Mouse (Mus musculus) forebrain, embryonic 13.5 days (tissue): Measurements from ENCODE around the gene Sfrp4. TPM values are rescaled to one million over a fixed set of nuclear protein-coding genes. Genes with fewer than 3 reads are reported as not detected.
"Not testable (repeated sequence)": the region's sequence is repeated elsewhere in the genome, so short reads cannot be mapped to it uniquely, and the experiment has no call there.

ENCODE experiments used
- ATAC-seq: fragments of 200-750 bp; cut with Nextera tagmentation; 2 replicates; pipeline ENCODE4 v1.8.0; 2017
- H3K27ac ChIP-seq: fragments of 300-500 bp; sonication (generic); 2 replicates; pipeline ENCODE4 v1.5.1; 2015; ENCODE audit warnings: inconsistent platforms, mild to moderate bottlenecking, moderate library complexity
- H3K27me3 ChIP-seq: fragments of 300-500 bp; sonication (generic); 2 replicates; pipeline ENCODE4 v1.6.1; 2015; ENCODE audit warnings: mild to moderate bottlenecking, inconsistent platforms
- H3K36me3 ChIP-seq: fragments of 300-500 bp; sonication (generic); 2 replicates; pipeline ENCODE4 v1.6.1; 2015; ENCODE audit warnings: mild to moderate bottlenecking, inconsistent platforms; ENCODE audit not compliant: poor library complexity, severe bottlenecking
- H3K4me1 ChIP-seq: fragments of 300-500 bp; sonication (generic); 2 replicates; pipeline ENCODE4 v1.6.1; 2015; ENCODE audit warnings: inconsistent platforms
- H3K4me2 ChIP-seq: fragments of 300-500 bp; sonication (generic); 2 replicates; pipeline ENCODE4 v1.6.1; 2015; ENCODE audit warnings: inconsistent platforms, mild to moderate bottlenecking, moderate library complexity
- H3K4me3 ChIP-seq: fragments of 300-500 bp; sonication (generic); 2 replicates; pipeline ENCODE4 v1.5.1; 2015; ENCODE audit warnings: mild to moderate bottlenecking, inconsistent platforms
- H3K9ac ChIP-seq: fragments of 300-500 bp; sonication (generic); 2 replicates; pipeline ENCODE4 v1.6.1; 2015; ENCODE audit warnings: mild to moderate bottlenecking, inconsistent platforms
- H3K9me3 ChIP-seq: fragments of 300-500 bp; sonication (generic); replicated peaks from 2 replicates; pipeline ENCODE4 v1.6.1; 2016; ENCODE audit warnings: inconsistent platforms
- WGBS: fragments of 180-500 bp; shearing (Covaris S2); methylation state at CpG from one replicate; pipeline ENCODE4 v1.1.7; 2015; 5-methylcytosine and 5-hydroxymethylcytosine counted together
- polyA plus RNA-seq: library from polyadenylated mRNA; unstranded; fragments of >200 nt; fragmentation: Nextera tagmentation; extraction: Ambion mirVana; gene quantifications from 2 replicates; pipeline ENCODE4 v1.2.1, GENCODE M21; 2015

Sfrp4 gene
- polyA plus RNA-seq, result 2.9 and 3.0 TPM in 2 replicates

DNA sequence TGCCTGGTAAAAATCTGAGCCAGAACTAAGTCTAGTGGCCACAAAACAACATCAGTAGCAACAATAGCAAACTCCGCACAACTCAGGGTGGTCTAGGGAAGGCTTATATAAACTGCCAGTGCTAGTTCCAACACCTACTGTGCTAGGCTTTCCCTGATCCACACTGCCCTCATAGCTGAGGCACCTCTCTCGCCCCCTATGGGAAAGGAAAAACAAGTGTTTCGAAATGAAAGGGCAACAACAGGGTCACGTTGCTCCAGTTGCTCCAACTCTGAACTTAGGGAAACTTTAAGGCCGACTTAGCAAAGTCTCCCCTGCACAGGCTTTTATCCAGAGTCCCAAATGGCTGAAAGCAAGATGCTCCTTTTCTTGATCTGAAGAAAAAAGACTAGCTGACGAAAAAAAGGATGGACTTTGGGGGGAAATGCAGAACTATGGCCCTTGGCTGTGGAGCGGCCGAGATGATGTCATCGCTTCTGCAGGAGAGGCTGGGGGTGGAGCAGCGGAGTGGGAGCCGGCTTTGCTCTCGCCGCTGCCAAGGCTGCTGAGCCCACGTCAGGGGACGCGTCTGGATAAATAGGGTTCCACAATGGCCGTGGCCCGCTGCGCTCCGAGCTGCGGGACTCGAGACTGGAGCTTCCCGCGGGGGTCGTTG, at the start of gene Sfrp4:
Gene Sfrp4 (plus strand): TSS at position 532 of the 655 bp plus-strand sequence.
- no peak within 1 kb of the TSS for H3K27ac ChIP-seq

DNA sequence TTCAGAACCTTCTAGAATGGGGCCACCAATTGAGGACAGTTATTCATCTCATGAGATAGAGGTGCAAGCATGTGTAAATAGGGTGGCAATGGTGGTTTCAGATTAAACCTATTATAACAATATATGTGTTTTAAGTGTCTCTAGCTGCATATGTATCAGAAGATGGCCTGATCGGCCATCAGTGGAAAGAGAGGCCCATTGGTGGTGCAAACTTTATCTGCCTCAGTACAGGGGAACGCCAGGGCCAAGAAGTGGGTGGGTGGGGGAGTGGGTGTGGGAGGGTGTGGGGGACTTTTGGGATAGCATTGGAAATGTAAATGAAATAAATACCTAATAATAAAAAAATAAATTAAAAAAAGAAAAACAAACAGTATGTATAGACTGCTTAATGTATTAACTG, 48.2 kb upstream of the Sfrp4 start:
- ATAC-seq, H3K4me3 ChIP-seq, H3K27ac ChIP-seq, H3K36me3 ChIP-seq, H3K9me3 ChIP-seq, H3K4me1 ChIP-seq, H3K9ac ChIP-seq, H3K27me3 ChIP-seq, H3K4me2 ChIP-seq: not testable (repeated sequence)
- WGBS, result 92% methylated on average over 2 of the region's 2 CpGs

More for the DNA sequence above, at the start of gene Sfrp4:
- H3K4me1 ChIP-seq, result peaks cover 26% of the 10 kb centered on the region
- H3K4me3 ChIP-seq, result peak within 1 kb of the TSS; percentile 50
- peak within 1 kb of the TSS; percentile 70 for H3K9ac ChIP-seq
- WGBS, result 2% methylated on average over 25 of the region's 25 CpGs
- H3K36me3 ChIP-seq, result no peaks in the 10 kb centered on the region
- ATAC-seq, result peak; percentile 71
- peaks cover 8% of the 10 kb centered on the region for H3K27me3 ChIP-seq
- H3K4me2 ChIP-seq, result peak within 1 kb of the TSS; percentile 80
- no peaks in the 10 kb centered on the region for H3K9me3 ChIP-seq

DNA sequence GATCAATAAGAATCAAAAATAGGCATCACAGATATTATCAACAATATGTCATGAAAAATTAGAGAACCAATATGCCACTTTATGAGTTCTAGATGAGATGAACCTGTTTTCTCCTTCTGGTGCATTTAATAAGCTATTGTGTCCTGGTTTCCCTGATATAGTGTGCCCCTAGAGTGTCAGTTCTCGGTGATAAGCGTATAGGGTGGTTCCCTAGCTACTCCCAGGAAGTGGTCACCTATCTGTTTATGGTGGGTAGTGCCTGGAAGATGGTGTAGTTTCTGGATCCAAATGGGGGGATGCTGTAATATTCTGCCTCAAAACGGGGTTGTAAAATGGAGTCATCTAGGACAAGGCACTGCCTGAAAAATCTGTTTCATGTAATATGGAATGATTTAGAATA, 47.0 kb upstream of the Sfrp4 start:
- H3K4me3 ChIP-seq, result no peak overlapping the region
- H3K27ac ChIP-seq, result no peak overlapping the region
- H3K27me3 ChIP-seq, result no peaks in the 10 kb centered on the region
- no peaks in the 10 kb centered on the region for H3K9me3 ChIP-seq
- no peak overlapping the region for H3K4me2 ChIP-seq
- H3K4me1 ChIP-seq, result no peaks in the 10 kb centered on the region
- no peaks in the 10 kb centered on the region for H3K36me3 ChIP-seq
- 94% methylated on average over 3 of the region's 3 CpGs for WGBS
- no peak for ATAC-seq
- H3K9ac ChIP-seq, result no peak overlapping the region

DNA sequence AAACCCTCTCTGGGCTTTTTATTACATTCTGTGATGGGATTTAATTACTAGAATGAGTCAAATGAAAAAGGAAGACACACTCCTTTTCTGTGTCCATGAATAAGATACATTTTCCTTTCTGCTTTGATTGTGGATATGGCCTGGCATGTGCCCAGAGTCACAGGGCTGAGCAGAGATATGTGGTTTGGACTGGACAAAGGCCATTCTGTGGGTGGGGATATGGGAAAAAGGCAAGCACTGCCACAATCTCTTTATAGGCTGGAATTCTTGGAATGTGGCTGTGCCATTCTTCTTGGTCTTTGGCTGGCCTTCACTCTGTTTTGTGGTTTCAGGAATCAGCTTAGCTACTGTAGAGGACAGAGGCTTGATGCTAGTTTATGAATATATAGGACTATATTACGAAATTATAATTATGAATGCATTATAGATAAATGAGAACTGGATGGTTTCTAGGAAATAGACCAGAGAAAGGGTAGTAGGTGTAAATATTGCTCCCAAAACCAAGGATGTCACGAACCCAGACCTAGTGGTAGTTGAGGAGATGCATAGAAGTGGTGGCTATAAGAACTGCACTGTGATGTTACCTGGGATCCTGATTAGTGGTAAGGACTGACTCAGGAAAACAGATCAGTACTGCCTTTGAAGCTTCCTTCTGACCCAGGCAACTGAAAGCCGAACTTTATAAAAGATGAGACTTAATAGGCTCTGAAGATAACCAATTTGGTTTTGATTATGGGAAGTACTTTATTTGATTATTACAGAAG, 31.7 kb upstream of the Sfrp4 start:
- 89% methylated on average over 3 of the region's 3 CpGs for WGBS
- no peak for ATAC-seq

DNA sequence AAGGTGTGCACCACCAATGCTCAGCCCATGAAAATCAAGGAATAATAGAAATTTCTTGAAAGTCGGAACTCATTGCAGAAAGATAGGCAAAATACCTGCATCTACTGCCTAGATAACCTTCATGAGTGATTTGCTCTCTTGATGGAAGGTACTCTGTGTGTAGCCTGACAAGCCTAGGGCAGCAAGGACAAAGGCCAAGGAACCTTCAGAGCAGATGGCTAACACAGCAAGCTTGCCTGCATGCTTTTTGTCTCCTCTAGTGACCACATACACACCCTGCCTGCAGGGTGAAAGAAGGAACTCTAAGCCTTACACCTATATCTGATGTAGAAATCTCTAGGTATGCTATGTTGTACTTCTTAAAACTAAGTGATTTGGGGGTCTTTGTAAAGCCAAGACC, 27.8 kb upstream of the Sfrp4 start:
- Histone ChIP-seq H3K9me3 (no peaks in the 10 kb centered on the region), H3K27me3 (no peaks in the 10 kb centered on the region), H3K4me1 (no peaks in the 10 kb centered on the region), H3K27ac (no peak overlapping the region), H3K4me2 (no peak overlapping the region), H3K9ac (no peak overlapping the region), H3K4me3 (no peak overlapping the region), H3K36me3 (peaks cover 10% of the 10 kb centered on the region; the same call in 1 of the 2 replicates)
- no peak for ATAC-seq
- WGBS, result 93% methylated on average over 1 of the region's 1 CpGs

More for the DNA sequence above, 31.7 kb upstream of the Sfrp4 start:
- no peaks in the 10 kb centered on the region for H3K4me1 ChIP-seq
- H3K9me3 ChIP-seq, result no peaks in the 10 kb centered on the region
- H3K36me3 ChIP-seq, result peaks cover 10% of the 10 kb centered on the region; the same call in 1 of the 2 replicates
- no peak overlapping the region for H3K9ac ChIP-seq
- no peak overlapping the region for H3K27ac ChIP-seq
- no peaks in the 10 kb centered on the region for H3K27me3 ChIP-seq
- H3K4me2 ChIP-seq, result no peak overlapping the region
- H3K4me3 ChIP-seq, result no peak overlapping the region

DNA sequence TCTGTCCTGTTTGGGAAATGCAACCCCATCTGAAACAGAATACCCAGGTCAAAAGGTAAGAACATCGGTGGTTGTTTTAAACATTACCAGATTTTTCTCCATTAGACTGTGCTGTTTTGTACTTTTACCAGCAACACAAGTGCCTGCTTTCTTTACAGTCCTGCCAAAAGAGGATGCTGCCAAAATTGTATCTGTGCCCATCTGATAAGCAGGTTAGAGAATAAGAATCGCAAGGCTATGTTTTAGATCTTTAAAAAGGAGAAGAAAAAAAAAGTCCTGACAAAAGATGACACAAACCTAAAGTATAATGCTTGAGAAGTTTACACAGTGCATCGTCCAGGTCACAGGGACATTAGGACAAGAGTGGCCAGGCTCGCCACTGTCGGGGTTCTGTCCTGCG, 23.7 kb upstream of the Sfrp4 start:
- Histone ChIP-seq H3K9ac (no peak overlapping the region), H3K27me3 (no peaks in the 10 kb centered on the region), H3K27ac (no peak overlapping the region), H3K36me3 (no peaks in the 10 kb centered on the region), H3K4me3 (no peak overlapping the region), H3K4me2 (no peak overlapping the region), H3K4me1 (0 out of 2 replicates have a peak, but pooled peaks cover 4% of the 10 kb centered on the region), H3K9me3 (no peaks in the 10 kb centered on the region)
- ATAC-seq, result no peak
- 92% methylated on average over 6 of the region's 6 CpGs for WGBS

DNA sequence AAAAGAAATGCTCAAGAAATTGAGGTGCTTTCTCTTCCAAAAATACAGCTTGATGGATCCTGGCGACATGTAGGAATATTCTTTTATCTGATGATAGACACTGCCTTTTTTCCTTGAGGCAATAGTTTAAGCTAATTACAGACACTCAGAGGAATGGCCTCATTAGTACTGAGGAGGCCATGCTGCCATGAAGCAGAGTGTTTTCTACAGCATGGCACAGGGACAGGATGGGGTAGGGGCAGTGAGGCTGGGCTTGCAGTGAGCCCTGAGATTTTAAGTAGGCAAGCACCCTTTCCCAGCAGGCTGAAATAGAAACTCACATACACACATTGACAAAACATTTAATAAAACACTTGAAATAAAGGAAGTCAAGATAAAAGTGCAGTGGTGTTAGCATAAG, 20.4 kb upstream of the Sfrp4 start:
- H3K4me3 ChIP-seq, result no peak overlapping the region
- 0 out of 2 replicates have a peak, but pooled peaks cover 4% of the 10 kb centered on the region for H3K4me1 ChIP-seq
- no peak overlapping the region for H3K4me2 ChIP-seq
- no peaks in the 10 kb centered on the region for H3K27me3 ChIP-seq
- ATAC-seq, result peak; percentile 68; the same call in 1 of the 2 replicates
- H3K9ac ChIP-seq, result no peak overlapping the region
- no peaks in the 10 kb centered on the region for H3K36me3 ChIP-seq
- 47% methylated on average over 1 of the region's 1 CpGs for WGBS
- no peaks in the 10 kb centered on the region for H3K9me3 ChIP-seq
- no peak overlapping the region for H3K27ac ChIP-seq

DNA sequence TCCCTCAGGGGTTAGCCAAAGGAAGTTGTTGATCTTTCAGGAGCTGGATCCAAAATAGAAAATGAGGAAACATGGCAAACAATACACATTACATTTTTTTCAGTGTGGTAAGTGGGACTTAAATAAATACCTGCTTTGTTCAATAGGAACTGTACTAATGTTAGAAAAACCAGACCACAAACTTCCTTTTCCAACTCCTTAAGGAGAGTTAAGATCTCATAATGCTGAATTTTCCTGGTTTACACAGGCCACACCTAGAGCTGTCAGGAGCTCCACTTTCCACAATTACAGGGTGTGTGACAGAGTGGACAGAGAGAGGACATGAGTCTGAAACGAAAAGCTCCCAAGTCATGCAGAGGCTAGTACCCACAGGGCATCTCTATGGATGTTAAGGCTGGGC, 19.2 kb upstream of the Sfrp4 start:
- no peaks in the 10 kb centered on the region for H3K27me3 ChIP-seq
- no peak overlapping the region for H3K4me2 ChIP-seq
- ATAC-seq, result no peak
- no peak overlapping the region for H3K9ac ChIP-seq
- no peak overlapping the region for H3K27ac ChIP-seq
- H3K4me1 ChIP-seq, result 0 out of 2 replicates have a peak, but pooled peaks cover 4% of the 10 kb centered on the region
- no peaks in the 10 kb centered on the region for H3K36me3 ChIP-seq
- 93% methylated on average over 1 of the region's 1 CpGs for WGBS
- no peaks in the 10 kb centered on the region for H3K9me3 ChIP-seq
- H3K4me3 ChIP-seq, result no peak overlapping the region

DNA sequence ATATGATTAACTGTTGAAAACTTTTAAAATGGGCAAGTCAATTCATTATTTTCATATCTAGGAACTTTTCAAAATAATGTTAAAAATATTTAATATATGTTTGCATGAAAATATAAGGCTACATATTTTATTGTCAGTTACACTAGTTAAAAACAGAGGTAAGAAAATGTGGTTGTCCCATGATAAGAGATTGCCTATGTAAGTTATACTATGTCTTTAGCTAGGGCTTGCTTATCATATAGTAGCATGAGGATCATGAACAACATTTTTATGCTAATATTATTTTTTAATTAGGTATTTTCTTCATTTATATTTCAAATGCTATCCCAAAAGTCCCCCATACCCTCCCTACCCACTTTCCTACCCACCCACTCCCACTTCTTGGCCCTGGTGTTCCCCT, 18.0 kb upstream of the Sfrp4 start:
- Histone ChIP-seq H3K27ac (no peak overlapping the region), H3K9ac (no peak overlapping the region), H3K4me3 (no peak overlapping the region), H3K27me3 (no peaks in the 10 kb centered on the region), H3K4me2 (no peak overlapping the region), H3K9me3 (no peaks in the 10 kb centered on the region), H3K4me1 (0 out of 2 replicates have a peak, but pooled peaks cover 4% of the 10 kb centered on the region), H3K36me3 (no peaks in the 10 kb centered on the region)
- no peak for ATAC-seq

DNA sequence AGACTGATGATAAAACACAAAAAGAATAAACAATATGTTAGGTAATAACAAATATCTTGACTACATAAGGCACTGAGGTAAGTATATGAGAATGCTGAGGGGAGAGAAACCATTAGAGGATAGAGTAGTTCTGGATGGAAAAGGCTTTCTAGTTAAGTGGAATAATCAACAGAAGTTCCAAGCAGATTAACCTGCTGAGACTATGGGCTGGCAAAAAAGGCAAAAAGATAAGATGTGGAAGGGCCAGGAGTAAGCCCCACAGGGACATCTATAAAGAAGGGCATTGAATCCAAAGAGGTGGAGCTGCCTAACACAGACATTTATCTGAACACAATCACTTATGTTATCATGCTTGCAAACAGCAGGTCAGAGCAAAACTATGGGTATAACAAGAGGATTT, 14.8 kb upstream of the Sfrp4 start:
- Histone ChIP-seq H3K4me2 (no peak overlapping the region), H3K27me3 (no peaks in the 10 kb centered on the region), H3K9me3 (no peaks in the 10 kb centered on the region), H3K4me1 (peaks cover 10% of the 10 kb centered on the region), H3K9ac (no peak overlapping the region), H3K36me3 (no peaks in the 10 kb centered on the region), H3K4me3 (no peak overlapping the region), H3K27ac (no peak overlapping the region)
- ATAC-seq, result no peak

DNA sequence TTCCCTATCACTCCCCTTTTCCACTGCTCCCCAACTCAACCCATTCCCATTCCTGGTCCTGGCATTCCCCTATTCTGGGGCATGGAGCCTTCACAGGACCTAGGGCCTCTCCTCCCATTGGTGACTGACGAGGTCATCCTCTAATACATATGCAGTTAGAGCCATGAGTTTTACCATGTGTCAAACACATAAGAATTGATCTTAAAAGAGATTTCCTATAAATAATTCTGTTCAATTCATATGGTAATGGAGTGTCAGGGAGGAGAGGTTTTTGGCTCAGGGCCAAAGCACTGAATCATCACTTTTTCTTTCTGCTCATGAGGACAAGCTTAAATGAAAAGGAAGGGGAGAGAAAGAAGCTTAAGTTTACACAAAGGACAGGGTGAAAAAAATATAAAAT, 10.6 kb upstream of the Sfrp4 start:
- Histone ChIP-seq H3K4me1 (peaks cover 10% of the 10 kb centered on the region), H3K27me3 (no peaks in the 10 kb centered on the region), H3K27ac (0 out of 2 replicates have a peak overlapping the region, but pooled peaks have one; percentile 51), H3K9ac (no peak overlapping the region), H3K36me3 (0 out of 2 replicates have a peak, but pooled peaks cover 3% of the 10 kb centered on the region), H3K9me3 (no peaks in the 10 kb centered on the region), H3K4me3 (no peak overlapping the region), H3K4me2 (no peak overlapping the region; the same call in 1 of the 2 replicates)
- 8% methylated on average over 1 of the region's 1 CpGs for WGBS
- peak; percentile 83 for ATAC-seq

DNA sequence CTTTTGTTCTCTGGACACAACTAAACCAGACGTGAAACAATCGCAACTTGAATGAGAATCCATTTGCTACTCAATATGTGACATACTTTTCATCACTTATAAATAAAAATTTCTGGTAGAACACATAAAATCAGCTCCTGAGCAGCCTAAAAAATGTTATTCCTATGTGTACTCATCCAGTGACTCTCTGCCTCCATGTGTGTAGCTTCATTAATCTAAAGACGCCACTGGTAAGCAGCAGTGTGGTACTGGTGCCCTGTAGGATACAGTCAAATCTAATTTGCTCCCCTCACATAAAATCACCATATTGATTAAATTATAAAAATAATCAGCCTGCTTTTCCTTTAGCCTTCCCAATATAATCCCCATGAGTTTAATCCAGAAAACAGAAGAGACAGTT, 9.9 kb upstream of the Sfrp4 start:
- no peak overlapping the region for H3K4me2 ChIP-seq
- H3K27ac ChIP-seq, result no peak overlapping the region
- peaks cover 12% of the 10 kb centered on the region for H3K4me1 ChIP-seq
- H3K27me3 ChIP-seq, result no peaks in the 10 kb centered on the region
- no peaks in the 10 kb centered on the region for H3K9me3 ChIP-seq
- 0 out of 2 replicates have a peak, but pooled peaks cover 3% of the 10 kb centered on the region for H3K36me3 ChIP-seq
- 56% methylated on average over 3 of the region's 3 CpGs for WGBS
- ATAC-seq, result no peak
- H3K9ac ChIP-seq, result no peak overlapping the region
- H3K4me3 ChIP-seq, result no peak overlapping the region
